Mouse (Mus musculus) layer of hippocampus, postnatal 14 days (tissue): ENCODE data around the gene Tlr5. TPM values are rescaled to one million over a fixed set of nuclear protein-coding genes. Genes with fewer than 3 reads are reported as not detected.

Experiments
- DNase-seq, 2 experiments: peaks; one replicate each; pipeline ENCODE4 v3.0.0; 2021 to 2022; ENCODE audit warnings: low spot score in 2 of 2, mixed read lengths in 1 of 2
- total RNA-seq, 2 experiments: library from RNA; stranded (reverse); gene quantifications; 2 replicates each; pipeline ENCODE4 v1.2.3; 2021

Gene Tlr5
- total RNA-seq, 2 experiments from 2014 or later, result 0.48 to 0.69 TPM

DNA sequence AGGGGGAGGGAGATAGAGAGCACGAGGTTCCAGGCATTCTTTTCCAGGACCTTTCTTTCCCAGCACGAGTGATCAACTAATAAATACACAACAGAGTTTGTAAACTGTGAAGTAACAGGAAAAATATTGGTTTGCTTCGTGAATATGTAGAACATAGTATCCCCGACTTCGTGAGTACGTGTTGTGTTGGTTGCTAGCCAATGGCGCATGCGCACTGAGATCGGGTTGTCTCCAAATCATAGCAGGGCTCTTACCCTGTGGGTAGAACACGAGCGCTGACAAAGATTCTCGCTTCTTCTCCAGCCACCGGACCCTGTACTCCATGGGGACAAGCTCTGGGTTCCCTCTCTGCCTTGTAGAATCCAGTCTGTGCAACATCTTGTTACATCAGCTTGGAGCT is 33.2 kb downstream of the Tlr5 start:
- DNase-seq, result no peak

DNA sequence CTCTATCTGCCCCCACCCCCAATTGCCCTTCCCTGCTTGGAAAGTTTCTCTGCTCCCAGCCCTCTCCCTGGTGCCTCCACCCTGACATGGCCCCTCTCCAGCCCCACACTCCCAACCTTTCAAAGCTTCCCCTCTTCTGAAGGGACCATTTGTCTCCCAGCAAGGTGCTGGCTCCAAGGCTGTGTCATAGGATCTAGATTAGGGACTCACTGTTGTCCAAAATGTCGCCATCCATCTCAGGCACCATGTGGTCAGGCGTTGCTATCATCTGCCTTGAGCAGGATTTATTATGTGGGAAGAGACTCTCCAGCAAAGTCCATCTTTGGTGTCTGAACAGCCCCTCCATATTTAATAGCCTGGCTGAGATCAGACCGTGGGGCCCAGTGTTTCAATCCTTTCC is 34.1 kb downstream of the Tlr5 start:
- DNase-seq, result no peak

DNA sequence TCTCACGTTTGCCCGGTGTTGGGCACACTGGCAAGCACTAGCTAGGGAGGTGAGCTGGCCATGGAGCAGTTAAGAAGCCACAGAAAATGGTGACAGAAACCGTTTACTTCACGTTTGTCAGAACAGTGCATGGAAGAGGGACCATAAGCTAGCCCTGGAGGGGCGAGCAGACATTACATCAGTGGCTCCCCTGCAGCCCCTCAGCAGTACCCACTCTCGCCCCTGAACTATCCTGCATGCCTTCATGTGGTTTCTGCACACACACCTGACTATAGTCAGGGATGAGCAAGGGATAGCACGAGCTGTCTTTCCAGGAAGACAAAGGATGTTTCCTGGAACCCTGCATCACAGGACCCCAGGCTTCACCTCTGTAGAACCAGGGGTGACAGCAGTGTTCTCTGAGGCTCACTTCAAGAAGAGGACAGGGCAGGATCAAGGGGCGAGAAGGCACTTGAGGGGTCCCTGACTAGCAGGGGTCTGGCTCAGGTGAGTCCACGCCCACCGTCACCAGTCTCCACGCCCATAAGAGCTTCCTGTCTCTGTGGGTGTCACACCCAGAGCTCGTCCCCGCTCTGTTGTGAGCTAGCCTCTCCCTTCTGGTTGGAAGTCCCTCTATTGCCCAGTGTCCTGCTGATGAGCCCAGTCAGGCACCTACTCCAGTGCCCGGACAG is 35.6 kb downstream of the Tlr5 start:
- no peak for DNase-seq

GRCm38 (mm10) chr1:182991002-182991778 is 36.6 kb downstream of the Tlr5 start:
- DNase-seq, result peak; percentile 56 to 70

Other genes starting within 250 kb of the Tlr5 start
- gene Ccdc185, start 205.6 kb upstream of the Tlr5 start, total RNA-seq, result under 1 TPM; 0.25 to 0.31 TPM
- 100 to 1,000 TPM; 128 to 131 TPM for gene Susd4, start 190.9 kb upstream of the Tlr5 start, total RNA-seq